Mouse (Mus musculus): Measurements from ENCODE around the gene Lrig1.

The Lrig1 gene

DNA sequence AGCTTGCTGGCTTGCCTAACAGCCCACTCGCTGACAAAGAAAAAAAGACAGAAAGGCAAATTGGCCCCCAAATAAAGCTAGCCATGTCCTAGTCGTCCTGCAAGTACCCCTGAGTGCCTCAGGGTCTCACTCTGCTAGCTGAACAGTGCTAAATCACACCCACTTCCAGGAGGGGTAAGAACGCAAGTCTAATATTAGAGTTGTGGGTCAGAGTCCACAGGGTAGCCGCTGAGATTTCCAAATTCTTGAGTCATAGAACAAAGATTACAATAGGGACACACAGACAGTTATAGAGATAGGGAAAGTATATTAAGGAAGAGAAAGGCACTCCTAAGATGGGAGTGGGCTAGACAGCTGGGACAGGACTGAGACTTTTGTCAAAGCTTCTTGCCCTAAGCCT, 51.5 kb downstream of the Lrig1 start:
- DNase-seq (ENCODE audit: low read depth, low spot score) = no peak

GRCm38 (mm10) chr6:94647574-94648430, 52.2 kb downstream of the Lrig1 start:
- DNase-seq (ENCODE audit: low read depth, low spot score) = peak; percentile 49

DNA sequence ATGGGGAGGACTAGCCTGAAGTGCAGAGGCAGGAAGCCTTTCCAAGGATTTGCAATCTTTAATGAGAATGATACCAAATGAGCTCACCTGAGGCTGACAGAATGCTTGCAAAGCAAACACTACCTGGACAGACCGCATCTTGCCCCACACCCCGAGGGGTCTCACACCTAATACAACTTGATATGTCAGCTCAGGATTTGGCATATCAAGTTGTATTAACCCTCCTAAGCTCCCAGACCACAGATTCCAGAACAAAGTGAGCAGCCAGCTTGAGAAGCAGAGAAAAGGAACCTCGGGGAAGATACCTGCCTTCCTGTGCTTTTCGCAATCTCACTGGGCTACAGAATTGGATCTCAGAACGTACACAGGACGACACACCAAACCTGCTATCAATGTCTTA, 53.1 kb downstream of the Lrig1 start:
- no peak for DNase-seq (ENCODE audit: low read depth, low spot score)

DNA sequence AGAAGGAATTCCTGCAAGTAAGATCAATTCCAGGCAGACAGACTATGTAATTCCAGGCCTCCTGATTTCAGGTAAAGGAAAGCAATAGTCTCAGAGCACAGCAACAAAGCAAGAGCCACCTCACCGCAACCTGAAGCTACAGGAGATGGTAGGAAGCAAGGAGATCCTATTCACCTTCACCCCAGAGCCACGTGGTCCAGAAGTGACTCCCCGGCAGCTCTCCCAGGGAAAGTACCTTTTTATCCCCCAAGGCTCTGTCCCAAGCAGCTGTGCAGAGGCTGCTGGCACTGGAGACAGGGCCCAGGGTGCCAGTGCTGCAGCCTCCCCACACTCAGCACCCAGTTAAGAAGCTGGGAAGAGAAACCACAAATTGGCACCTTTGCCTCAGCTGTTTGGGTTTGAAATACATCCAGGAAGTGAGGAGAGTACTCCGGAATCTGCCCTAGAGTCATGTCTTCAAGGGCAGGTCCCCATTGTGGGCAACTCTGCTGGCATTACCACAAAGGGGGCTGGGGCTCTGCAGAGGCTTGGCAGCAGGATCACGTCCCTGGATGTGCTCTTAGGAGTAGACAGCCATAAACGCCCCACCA, 53.6 kb downstream of the Lrig1 start:
- DNase-seq (ENCODE audit: low read depth, low spot score) = peak; percentile 34

GRCm38 (mm10) chr6:94645723-94646122, 54.2 kb downstream of the Lrig1 start:
- no peak for DNase-seq (ENCODE audit: low read depth, low spot score)

- no peak for DNase-seq (ENCODE audit: low read depth, low spot score)
Measured at GRCm38 (mm10) chr6:94644641-94645040, 55.3 kb downstream of the Lrig1 start.

- DNase-seq (ENCODE audit: low read depth, low spot score) = no peak
Measured at GRCm38 (mm10) chr6:94643989-94644388, 56.0 kb downstream of the Lrig1 start.

- no peak for DNase-seq (ENCODE audit: low read depth, low spot score)
Measured at GRCm38 (mm10) chr6:94642048-94642447, 57.9 kb downstream of the Lrig1 start.

- DNase-seq (ENCODE audit: low read depth, low spot score) = no peak
Measured at GRCm38 (mm10) chr6:94640297-94640696, 59.7 kb downstream of the Lrig1 start.

DNA sequence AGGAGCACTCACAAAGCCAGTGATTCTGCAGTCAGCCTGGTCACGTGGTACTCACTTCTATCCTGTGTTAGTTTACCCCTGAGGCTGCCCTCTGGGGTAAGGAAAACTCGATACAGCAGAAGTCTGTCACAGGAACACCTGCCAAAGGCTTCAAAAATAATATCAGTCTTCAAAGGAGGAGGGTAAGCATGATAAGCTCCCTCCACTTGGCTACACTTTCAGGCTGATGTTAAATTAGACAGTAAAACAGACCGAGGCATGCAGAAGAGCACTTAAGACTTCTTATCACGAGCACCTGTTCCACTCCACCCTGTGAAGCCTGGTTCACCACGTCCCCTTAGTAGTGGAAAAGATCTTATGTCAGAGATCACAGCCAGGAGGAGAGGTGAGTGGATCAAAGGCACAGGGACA, 62.9 kb downstream of the Lrig1 start:
- peak; percentile 40 for DNase-seq (ENCODE audit: low read depth, low spot score)

DNA sequence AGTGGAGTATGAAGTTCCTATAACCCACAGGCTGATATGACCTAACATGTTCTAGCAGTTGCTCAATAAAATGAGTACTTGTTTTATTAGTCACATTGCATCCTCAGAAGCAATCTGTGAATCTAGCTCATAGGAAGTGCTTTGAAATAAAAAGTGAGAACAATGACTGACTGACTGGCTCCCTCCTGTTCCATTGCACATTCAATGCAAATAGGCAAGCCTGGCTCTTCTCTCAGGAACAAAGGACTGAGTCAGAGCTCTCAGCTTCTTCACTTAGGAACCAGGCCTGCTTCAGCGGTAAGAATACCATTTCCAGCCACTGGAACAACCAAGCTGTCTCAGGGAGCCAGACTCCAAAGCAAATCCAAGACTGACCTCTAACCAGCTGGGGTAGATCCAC, 64.6 kb downstream of the Lrig1 start:
- peak; percentile 46 for DNase-seq (ENCODE audit: low read depth, low spot score)

- peak; percentile 52 for DNase-seq (ENCODE audit: low read depth, low spot score)
Measured at GRCm38 (mm10) chr6:94634710-94635109, 65.2 kb downstream of the Lrig1 start.

DNA sequence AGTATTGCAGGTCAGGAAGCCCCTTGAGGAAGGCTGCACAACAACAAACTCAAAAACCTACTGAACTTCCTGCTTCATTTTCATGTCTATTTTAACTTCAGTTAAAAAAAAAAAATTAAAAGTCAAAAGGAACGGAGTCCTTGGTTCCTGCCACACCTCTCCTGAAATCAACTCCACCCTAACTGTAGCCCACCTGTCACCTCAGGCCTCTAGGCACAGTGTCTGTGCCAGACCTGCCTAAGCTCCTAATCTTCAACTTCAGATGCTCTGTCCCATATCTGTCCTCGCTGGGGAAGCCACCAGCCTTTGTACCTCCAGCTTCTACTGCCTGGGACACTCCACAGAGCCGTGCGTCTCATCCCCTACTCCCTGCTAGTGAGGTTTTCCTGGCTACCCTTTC, 65.7 kb downstream of the Lrig1 start:
- DNase-seq (ENCODE audit: low read depth, low spot score) = no peak

DNA sequence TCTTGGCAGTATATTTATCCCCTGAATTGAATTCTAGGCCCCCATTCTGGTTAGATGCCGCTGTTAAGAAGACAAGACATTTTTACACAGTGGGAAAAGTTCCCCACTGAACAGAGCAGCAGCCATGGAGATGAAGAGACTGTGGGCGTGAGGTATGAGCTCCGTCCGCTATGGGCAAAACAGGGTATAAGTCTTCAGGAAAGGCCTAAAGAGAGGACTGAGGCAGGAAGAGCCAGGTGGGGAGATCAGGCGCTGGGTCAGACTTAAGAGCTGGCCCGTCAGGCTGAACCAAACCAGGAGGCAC, 68.2 kb downstream of the Lrig1 start:
- DNase-seq (ENCODE audit: low read depth, low spot score) = no peak

DNA sequence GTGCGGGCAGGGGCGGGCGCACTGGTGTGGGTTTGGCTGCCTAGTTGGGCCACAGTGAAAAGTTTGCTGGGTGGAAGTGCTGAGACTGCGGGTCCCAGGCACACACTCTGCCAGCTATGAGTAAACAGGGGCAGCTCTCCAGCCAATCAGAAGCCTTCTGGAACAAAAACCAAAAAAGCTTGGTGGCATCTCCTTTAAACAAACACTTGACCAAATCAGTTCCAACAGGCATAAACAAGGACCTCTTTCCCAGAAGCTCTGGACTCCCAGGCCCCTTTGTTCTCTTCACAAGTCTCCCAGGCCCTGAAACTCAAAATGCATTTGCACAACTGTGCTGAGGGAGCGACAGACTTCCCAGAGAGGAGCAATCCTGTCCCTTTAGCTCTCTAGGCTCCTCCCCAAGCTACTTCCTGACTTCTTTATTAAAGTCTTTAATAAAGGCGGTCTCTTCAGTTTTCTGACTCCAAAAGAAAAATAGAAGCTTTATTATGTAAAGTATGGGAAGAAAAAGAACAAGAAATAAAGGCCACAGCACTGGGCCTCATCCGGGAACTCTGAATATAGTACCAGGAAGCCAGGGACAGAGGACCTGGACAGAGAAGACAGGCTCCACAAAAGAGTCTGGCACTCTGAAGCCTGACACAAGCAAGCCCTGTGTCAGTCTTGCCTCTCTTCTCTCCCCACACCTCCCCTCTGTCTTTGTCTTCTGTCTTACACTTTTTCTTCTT, 68.7 kb downstream of the Lrig1 start:
- DNase-seq (ENCODE audit: low read depth, low spot score) = no peak

DNA sequence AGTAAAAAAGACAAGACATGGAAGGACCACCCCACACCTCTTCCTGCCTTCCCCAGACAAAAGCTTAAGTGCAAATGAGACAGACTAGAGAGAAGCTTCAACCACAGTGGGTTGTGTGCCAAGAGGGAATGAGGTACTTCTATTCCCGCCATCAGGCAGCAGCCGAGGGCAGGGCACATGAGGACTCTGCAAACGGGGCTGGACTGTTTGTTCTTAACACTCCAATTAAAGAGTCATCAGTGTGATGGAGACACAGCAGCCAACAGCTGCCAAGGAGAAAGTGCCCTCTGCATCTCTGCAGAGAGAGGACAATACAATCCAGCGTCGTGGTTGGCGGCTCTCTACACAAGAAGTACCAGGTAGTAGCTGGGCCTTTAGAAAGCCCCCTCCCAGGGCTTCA, 71.2 kb downstream of the Lrig1 start:
- DNase-seq (ENCODE audit: low read depth, low spot score) = no peak

- no peak for DNase-seq (ENCODE audit: low read depth, low spot score)
Measured at GRCm38 (mm10) chr6:94627714-94628595, 72.0 kb downstream of the Lrig1 start.

- DNase-seq (ENCODE audit: low read depth, low spot score) = no peak
Measured at GRCm38 (mm10) chr6:94626807-94627206, 73.2 kb downstream of the Lrig1 start.

DNA sequence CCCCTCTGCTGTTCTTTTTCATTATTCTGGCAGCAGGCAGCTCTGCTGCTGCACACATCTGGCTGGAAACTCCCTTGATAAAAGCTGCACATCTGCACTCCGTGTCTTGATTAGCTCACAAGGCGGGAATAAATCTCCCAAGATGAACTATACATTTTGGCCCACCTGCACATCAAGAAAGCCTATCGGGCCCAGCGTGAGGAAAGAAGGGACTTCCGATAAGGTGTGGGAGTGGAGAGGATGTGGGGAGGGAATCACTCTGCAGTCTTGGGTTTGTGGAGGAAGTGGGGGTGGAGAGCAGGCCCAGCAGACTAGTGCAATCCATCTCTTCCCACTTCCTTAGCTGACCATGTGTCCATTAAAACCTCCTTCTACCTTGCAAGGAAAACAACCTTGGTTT, 74.1 kb downstream of the Lrig1 start:
- no peak for DNase-seq (ENCODE audit: low read depth, low spot score)

GRCm38 (mm10) chr6:94624543-94624942, 75.4 kb downstream of the Lrig1 start:
- DNase-seq (ENCODE audit: low read depth, low spot score) = no peak

DNA sequence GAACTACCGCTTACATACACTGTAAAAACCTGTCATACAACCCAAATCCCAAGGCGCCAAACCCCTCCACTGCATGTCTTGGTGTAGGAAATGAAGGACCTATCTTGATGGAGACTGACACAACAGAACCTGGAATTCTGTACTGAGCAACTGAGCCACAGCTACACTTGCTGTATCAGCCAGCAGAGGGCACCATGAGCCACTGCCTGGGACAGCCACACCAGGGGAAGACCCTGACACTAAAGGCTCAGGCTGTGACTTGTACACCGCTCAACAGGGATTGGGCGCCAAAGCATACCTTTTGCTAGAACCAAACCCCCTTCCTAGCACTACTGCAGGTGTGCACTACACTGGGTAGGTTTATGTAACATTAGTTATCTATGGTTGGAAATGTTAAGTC, 77.0 kb downstream of the Lrig1 start:
- peak; percentile 81 for DNase-seq (ENCODE audit: low read depth, low spot score)

DNA sequence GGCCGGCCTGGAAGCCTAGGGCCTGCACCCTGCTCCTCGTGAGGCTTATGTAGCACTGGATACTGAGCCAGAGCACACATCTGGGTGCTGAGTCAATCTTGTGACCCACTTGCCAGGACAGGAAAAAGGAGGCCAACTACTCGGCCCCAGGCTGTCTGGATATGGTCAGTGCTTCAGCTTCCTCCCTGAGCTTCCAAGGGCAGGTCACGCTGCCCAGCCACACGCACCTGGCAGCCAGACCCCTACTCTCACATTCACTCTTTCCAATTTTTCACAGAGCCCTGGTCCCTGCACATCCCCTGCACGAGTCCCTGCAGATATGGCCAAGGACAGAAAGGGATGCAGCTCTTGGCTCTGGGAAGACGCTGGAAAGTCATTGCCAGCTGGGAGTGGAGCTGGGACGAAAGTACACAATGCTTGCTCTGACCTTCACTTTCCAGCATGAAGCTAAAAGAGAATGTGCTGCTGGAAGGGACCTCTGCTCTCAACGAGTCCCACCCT, 79.1 kb downstream of the Lrig1 start:
- no peak for DNase-seq (ENCODE audit: low read depth, low spot score)
